Mouse (Mus musculus) midbrain, embryonic 12.5 days (tissue): Measurements from ENCODE around the gene Krtap19-2. TPM values are rescaled to one million over a fixed set of nuclear protein-coding genes. Genes with fewer than 3 reads are reported as not detected.

Experiments
- ATAC-seq: fragments of 200-750 bp; cut with Nextera tagmentation; 2 replicates; pipeline ENCODE4 v1.8.0; 2017; ENCODE audit warnings: low read depth, moderate TSS enrichment, moderate library complexity; ENCODE audit not compliant: low FRiP score
- H3K27ac ChIP-seq: fragments of 300-500 bp; sonication (generic); replicated peaks from 2 replicates; pipeline ENCODE4 v1.5.1; 2016; ENCODE audit warnings: mild to moderate bottlenecking
- H3K27me3 ChIP-seq: fragments of 300-500 bp; sonication (generic); 2 replicates; pipeline ENCODE4 v1.6.1; 2016; ENCODE audit warnings: mild to moderate bottlenecking
- H3K36me3 ChIP-seq: fragments of 300-500 bp; sonication (generic); 2 replicates; pipeline ENCODE4 v1.6.1; 2016
- H3K4me1 ChIP-seq: fragments of 300-500 bp; sonication (generic); 2 replicates; pipeline ENCODE4 v1.6.1; 2016
- H3K4me2 ChIP-seq: fragments of 300-500 bp; sonication (generic); replicated peaks from 2 replicates; pipeline ENCODE4 v1.6.1; 2016; ENCODE audit warnings: mild to moderate bottlenecking, moderate library complexity
- H3K4me3 ChIP-seq: fragments of 300-500 bp; sonication (generic); 2 replicates; pipeline ENCODE4 v1.5.1; 2016; ENCODE audit warnings: mild to moderate bottlenecking
- H3K9ac ChIP-seq: fragments of 300-500 bp; sonication (generic); replicated peaks from 2 replicates; pipeline ENCODE4 v1.6.1; 2016; ENCODE audit warnings: mild to moderate bottlenecking, moderate library complexity
- H3K9me3 ChIP-seq: fragments of 300-500 bp; sonication (generic); 2 replicates; pipeline ENCODE4 v1.6.1; 2016; ENCODE audit warnings: mild to moderate bottlenecking
- WGBS: fragments of 180-500 bp; shearing (Covaris S2); methylation state at CpG from one replicate; pipeline ENCODE4 v1.1.7; 2016; 5-methylcytosine and 5-hydroxymethylcytosine counted together
- polyA plus RNA-seq: library from polyadenylated mRNA; unstranded; fragments of >200 nt; fragmentation: Nextera tagmentation; extraction: Ambion mirVana; gene quantifications from 2 replicates; pipeline ENCODE4 v1.2.1, GENCODE M21; 2016

The Krtap19-2 gene
- polyA plus RNA-seq = not detected in 2 replicates

- Histone ChIP-seq H3K27ac (no peak within 1 kb of the TSS), H3K9me3 (no peaks in the 10 kb centered on the region), H3K4me2 (no peak within 1 kb of the TSS), H3K9ac (no peak within 1 kb of the TSS), H3K36me3 (no peaks in the 10 kb centered on the region), H3K4me1 (no peaks in the 10 kb centered on the region), H3K27me3 (no peaks in the 10 kb centered on the region), H3K4me3 (no peak within 1 kb of the TSS)
- ATAC-seq = no peak
- 95% methylated on average over 3 of the region's 3 CpGs for WGBS
Measured at GRCm38 (mm10) chr16:88874169-88874568, at the start of gene Krtap19-2. Gene Krtap19-2 (minus strand): TSS chr16:88874269.

GRCm38 (mm10) chr16:88896357-88896756 is 22.3 kb upstream of the Krtap19-2 start, which contains the start of gene Krtap19-5:
Gene Krtap19-5 (minus strand): TSS chr16:88896457.
- H3K4me2 ChIP-seq = no peak within 1 kb of the TSS
- no peaks in the 10 kb centered on the region for H3K9me3 ChIP-seq
- no peak for ATAC-seq
- 91% methylated on average over 6 of the region's 6 CpGs for WGBS
- no peak within 1 kb of the TSS for H3K9ac ChIP-seq
- no peak within 1 kb of the TSS for H3K27ac ChIP-seq
- no peaks in the 10 kb centered on the region for H3K4me1 ChIP-seq
- no peak within 1 kb of the TSS for H3K4me3 ChIP-seq
- H3K27me3 ChIP-seq = no peaks in the 10 kb centered on the region
- H3K36me3 ChIP-seq = no peaks in the 10 kb centered on the region

- H3K36me3 ChIP-seq = no peaks in the 10 kb centered on the region
- H3K4me3 ChIP-seq = no peak overlapping the region
- no peak overlapping the region for H3K9ac ChIP-seq
- WGBS = 92% methylated on average over 6 of the region's 6 CpGs
- no peak for ATAC-seq
- H3K27me3 ChIP-seq = no peaks in the 10 kb centered on the region
- H3K9me3 ChIP-seq = no peaks in the 10 kb centered on the region
- no peaks in the 10 kb centered on the region for H3K4me1 ChIP-seq
- no peak overlapping the region for H3K4me2 ChIP-seq
- H3K27ac ChIP-seq = no peak overlapping the region
Measured at GRCm38 (mm10) chr16:88886870-88887269, 12.8 kb upstream of the Krtap19-2 start.

- H3K27me3 ChIP-seq = no peaks in the 10 kb centered on the region
- no peaks in the 10 kb centered on the region for H3K9me3 ChIP-seq
- no peak within 1 kb of the TSS for H3K27ac ChIP-seq
- no peak within 1 kb of the TSS for H3K9ac ChIP-seq
- 85% methylated on average over 5 of the region's 5 CpGs for WGBS
- no peaks in the 10 kb centered on the region for H3K36me3 ChIP-seq
- H3K4me3 ChIP-seq = no peak within 1 kb of the TSS
- no peak for ATAC-seq
- no peaks in the 10 kb centered on the region for H3K4me1 ChIP-seq
- H3K4me2 ChIP-seq = no peak within 1 kb of the TSS
Measured at GRCm38 (mm10) chr16:88884989-88885388, 10.9 kb upstream of the Krtap19-2 start, which contains the start of gene Krtap19-4. Gene Krtap19-4 (minus strand): TSS chr16:88885089.

- H3K9me3 ChIP-seq = no peaks in the 10 kb centered on the region
- WGBS = 91% methylated on average over 2 of the region's 2 CpGs
- no peak within 1 kb of the TSS for H3K27ac ChIP-seq
- no peak for ATAC-seq
- H3K9ac ChIP-seq = no peak within 1 kb of the TSS
- no peaks in the 10 kb centered on the region for H3K36me3 ChIP-seq
- H3K27me3 ChIP-seq = no peaks in the 10 kb centered on the region
- no peak within 1 kb of the TSS for H3K4me3 ChIP-seq
- H3K4me2 ChIP-seq = no peak within 1 kb of the TSS
- no peaks in the 10 kb centered on the region for H3K4me1 ChIP-seq
Measured at GRCm38 (mm10) chr16:88877938-88878337, 3.9 kb upstream of the Krtap19-2 start, which contains the start of gene Krtap19-3. Gene Krtap19-3 (minus strand): TSS chr16:88878038.

GRCm38 (mm10) chr16:88869311-88869710 is 4.8 kb downstream of the Krtap19-2 start, which contains the start of gene Krtap19-1:
Gene Krtap19-1 (minus strand): TSS chr16:88869411.
- Histone ChIP-seq H3K4me3 (no peak within 1 kb of the TSS), H3K9me3 (no peaks in the 10 kb centered on the region), H3K27ac (no peak within 1 kb of the TSS), H3K27me3 (no peaks in the 10 kb centered on the region), H3K36me3 (no peaks in the 10 kb centered on the region), H3K4me2 (no peak within 1 kb of the TSS), H3K9ac (no peak within 1 kb of the TSS), H3K4me1 (no peaks in the 10 kb centered on the region)
- WGBS = 94% methylated on average over 6 of the region's 6 CpGs
- ATAC-seq = no peak

GRCm38 (mm10) chr16:88864887-88865407 is 9.1 kb downstream of the Krtap19-2 start:
- Histone ChIP-seq H3K4me1 (no peaks in the 10 kb centered on the region), H3K9me3 (no peaks in the 10 kb centered on the region), H3K4me3 (no peak overlapping the region), H3K9ac (no peak overlapping the region), H3K27ac (no peak overlapping the region), H3K36me3 (no peaks in the 10 kb centered on the region), H3K4me2 (no peak overlapping the region), H3K27me3 (no peaks in the 10 kb centered on the region)
- 88% methylated on average over 4 of the region's 4 CpGs for WGBS
- ATAC-seq = no peak

- ATAC-seq = no peak
- no peaks in the 10 kb centered on the region for H3K36me3 ChIP-seq
- 13% methylated on average over 5 of the region's 5 CpGs for WGBS
- no peak overlapping the region for H3K27ac ChIP-seq
- no peak overlapping the region for H3K9ac ChIP-seq
- no peaks in the 10 kb centered on the region for H3K27me3 ChIP-seq
- no peak overlapping the region for H3K4me2 ChIP-seq
- no peaks in the 10 kb centered on the region for H3K9me3 ChIP-seq
- H3K4me3 ChIP-seq = no peak overlapping the region
- H3K4me1 ChIP-seq = no peaks in the 10 kb centered on the region
Measured at GRCm38 (mm10) chr16:88851450-88851849, 22.6 kb downstream of the Krtap19-2 start.

- Histone ChIP-seq H3K27ac (no peak overlapping the region), H3K27me3 (no peaks in the 10 kb centered on the region), H3K9me3 (no peaks in the 10 kb centered on the region), H3K4me3 (no peak overlapping the region), H3K9ac (no peak overlapping the region), H3K4me2 (no peak overlapping the region), H3K4me1 (no peaks in the 10 kb centered on the region), H3K36me3 (no peaks in the 10 kb centered on the region)
- WGBS = 78% methylated on average over 4 of the region's 4 CpGs
- ATAC-seq = no peak
Measured at GRCm38 (mm10) chr16:88848558-88848957, 25.5 kb downstream of the Krtap19-2 start.

- Histone ChIP-seq H3K9ac (no peak overlapping the region), H3K36me3 (no peaks in the 10 kb centered on the region), H3K27me3 (no peaks in the 10 kb centered on the region), H3K9me3 (no peaks in the 10 kb centered on the region), H3K4me3 (no peak overlapping the region), H3K27ac (no peak overlapping the region), H3K4me2 (no peak overlapping the region), H3K4me1 (no peaks in the 10 kb centered on the region)
- no peak for ATAC-seq
- 97% methylated on average over 1 of the region's 1 CpGs for WGBS
Measured at GRCm38 (mm10) chr16:88847363-88847762, 26.7 kb downstream of the Krtap19-2 start.

GRCm38 (mm10) chr16:88826978-88827377 is 47.1 kb downstream of the Krtap19-2 start:
- no peaks in the 10 kb centered on the region for H3K9me3 ChIP-seq
- no peaks in the 10 kb centered on the region for H3K36me3 ChIP-seq
- no peak overlapping the region for H3K4me3 ChIP-seq
- no peaks in the 10 kb centered on the region for H3K27me3 ChIP-seq
- no peak for ATAC-seq
- no peaks in the 10 kb centered on the region for H3K4me1 ChIP-seq
- WGBS = 85% methylated on average over 3 of the region's 3 CpGs
- H3K9ac ChIP-seq = no peak overlapping the region
- no peak overlapping the region for H3K4me2 ChIP-seq
- H3K27ac ChIP-seq = no peak overlapping the region

GRCm38 (mm10) chr16:88826095-88826652 is 47.9 kb downstream of the Krtap19-2 start, which contains the start of gene Krtap14:
Gene Krtap14 (minus strand): TSS chr16:88826145.
- Histone ChIP-seq H3K27me3 (no peaks in the 10 kb centered on the region), H3K4me2 (no peak within 1 kb of the TSS), H3K4me3 (no peak within 1 kb of the TSS), H3K4me1 (no peaks in the 10 kb centered on the region), H3K9me3 (no peaks in the 10 kb centered on the region), H3K36me3 (no peaks in the 10 kb centered on the region), H3K9ac (no peak within 1 kb of the TSS), H3K27ac (no peak within 1 kb of the TSS)
- ATAC-seq = no peak
- WGBS = 84% methylated on average over 9 of the region's 9 CpGs
